Mouse (Mus musculus) urinary bladder, postnatal 14 days (tissue): ENCODE measurements around the gene Ccdc12.

Experiments used
- DNase-seq: peaks from one replicate; pipeline ENCODE4 v3.0.0; 2021; ENCODE audit warnings: low spot score

Gene Ccdc12

DNA sequence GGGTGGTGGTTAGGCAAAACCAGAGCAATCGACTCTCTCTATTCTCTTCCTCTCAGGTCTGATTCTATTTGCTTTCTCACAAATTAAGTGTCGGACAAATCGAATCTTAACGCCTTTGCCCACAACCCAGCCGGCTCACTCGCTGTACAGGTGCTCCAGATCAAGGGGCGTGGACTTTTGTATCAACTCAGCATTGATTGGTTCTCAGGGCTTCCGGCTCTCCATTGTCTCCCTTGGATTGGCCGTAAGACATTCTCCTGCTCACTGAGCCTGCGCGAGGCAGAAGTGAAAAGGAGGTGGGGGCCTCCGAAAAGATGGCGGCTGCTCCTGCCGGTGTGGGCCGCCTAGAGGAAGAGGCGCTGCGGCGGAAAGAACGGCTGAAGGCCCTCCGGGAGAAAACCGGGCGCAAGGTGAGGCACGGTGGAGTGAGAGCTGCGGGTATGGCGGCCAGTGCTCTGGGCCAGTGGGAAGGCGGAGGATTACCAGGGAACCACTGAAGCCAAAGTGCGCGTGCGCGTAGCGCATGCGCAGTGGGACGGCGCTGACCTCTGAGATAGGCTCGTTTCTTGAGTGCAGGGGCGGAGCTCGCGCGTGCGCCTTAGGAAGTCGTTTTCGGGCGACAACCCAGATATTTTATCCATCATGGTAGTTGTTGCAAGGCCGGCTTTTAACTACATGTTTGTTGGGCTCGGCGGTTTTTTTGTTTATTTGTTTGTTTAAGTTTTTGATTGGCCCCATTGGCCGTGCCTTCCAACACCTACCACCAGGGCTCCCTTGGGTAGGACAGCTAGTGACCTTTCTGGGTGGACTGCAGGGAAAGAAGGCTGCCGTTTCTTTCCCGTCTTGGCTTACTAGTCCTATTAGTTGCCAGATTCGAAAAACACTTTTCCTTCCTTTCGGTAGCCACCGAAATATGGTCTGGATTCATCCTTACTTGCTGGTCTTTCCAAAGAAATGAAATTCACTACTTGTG, at the start of gene Ccdc12:
Gene Ccdc12, plus strand, starts transcription at position 255 of the 973 bp plus-strand sequence.
- peak; percentile 93 for DNase-seq

DNA sequence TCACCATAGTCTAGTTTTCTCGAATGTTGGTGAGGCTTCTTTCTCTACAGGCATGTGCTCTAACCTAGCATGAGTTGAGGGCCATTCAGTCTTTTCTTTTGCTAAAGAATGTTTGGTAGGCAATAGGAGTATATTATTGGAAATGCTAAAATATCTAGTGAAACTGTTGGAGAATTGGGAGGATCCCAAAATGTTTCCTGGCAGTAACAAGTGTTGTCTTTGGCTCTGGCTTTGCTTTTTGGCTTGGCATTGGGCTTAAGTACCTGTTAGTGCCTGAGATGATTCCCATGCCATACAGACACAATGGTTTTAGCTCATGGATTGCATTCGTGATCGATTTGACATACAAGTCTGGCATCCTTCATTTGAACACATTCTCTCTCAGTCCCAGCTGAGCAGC, 44.8 kb upstream of the Ccdc12 start:
- no peak for DNase-seq

DNA sequence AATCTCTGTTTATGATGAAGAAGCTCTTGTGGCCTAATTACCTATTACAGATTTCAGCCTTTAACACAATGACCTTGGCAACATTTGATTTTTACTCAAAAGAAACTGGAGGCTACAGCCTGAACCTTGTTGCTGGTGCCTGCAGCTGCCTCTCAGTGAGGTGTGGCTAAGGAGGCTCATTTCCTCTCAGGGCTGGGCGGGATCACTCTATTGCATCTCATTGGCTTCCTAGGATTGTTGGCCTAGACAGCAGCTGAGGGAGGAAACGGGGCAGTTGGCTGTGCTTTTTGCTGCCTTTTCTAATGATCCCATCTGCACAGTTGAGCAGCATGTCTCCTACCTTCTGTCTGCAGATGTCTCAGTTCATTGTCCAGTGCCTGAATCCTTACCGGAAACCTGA, 39.2 kb upstream of the Ccdc12 start:
- DNase-seq = no peak

DNA sequence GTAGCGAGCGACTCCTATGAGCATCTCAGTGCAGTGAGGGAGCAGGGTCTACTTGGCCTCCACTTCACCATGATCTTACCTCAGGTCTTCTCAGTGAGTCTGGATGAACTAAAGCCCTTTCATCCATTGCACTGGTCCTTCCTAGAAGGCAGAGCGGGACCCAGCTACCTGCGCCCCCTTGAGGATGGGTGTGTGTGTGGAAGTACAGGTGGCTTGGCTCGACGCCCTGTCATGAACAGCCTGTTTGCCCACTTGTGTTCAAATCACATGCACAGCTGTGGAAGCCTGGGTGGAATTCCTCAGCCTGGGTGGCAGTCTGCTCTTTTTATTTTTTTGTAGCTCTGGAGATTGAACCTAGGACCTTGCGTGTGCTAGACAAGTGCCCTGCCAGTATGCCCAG, 36.1 kb upstream of the Ccdc12 start:
- DNase-seq = no peak

DNA sequence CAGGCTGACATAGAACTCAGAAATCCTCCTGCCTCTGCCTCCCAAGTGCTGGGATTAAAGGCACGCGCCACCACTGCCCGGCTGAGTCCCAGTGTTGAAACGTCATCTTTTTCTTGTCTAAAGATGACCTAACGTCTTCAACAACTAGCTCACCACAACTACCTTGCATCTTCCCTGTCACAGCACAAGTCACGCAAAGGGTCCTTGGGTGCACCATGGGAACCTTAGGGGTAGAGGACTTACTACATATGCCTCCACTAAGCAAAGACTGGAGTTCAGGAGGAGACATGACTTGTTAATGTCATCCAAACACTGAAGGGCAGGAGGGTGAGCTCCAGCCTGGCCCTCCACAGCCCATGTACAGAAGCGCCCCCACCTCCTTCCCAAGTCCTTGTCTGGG, 35.6 kb upstream of the Ccdc12 start:
- DNase-seq = no peak

DNA sequence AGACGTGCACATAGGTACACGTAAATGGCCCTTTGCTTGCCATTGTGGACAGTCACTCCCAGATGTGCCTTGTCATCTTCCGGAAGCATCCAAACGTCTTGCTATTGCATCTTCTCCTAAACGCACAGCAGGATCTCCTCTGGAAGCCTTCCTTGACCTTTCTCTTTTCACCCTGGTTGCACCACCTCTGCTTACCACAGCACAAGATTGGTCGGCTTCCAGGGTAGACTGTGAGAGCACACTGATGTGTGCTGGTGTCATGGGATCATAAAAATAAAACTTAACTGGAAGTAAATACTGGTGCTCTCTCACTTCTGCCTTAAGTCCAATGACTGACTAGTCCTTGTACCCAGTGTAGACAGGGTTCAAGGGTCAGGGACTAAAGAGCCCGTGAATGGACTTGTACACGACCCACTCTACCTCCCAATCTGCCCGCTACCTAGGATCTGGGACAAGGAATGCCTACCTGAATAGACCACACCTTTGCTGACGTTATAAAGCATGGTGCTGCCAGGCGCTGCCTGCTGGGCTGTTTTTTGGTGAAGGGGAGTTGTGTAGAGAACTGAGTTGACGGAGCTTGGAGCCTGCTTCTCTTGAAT, 33.6 kb upstream of the Ccdc12 start:
- no peak for DNase-seq

DNA sequence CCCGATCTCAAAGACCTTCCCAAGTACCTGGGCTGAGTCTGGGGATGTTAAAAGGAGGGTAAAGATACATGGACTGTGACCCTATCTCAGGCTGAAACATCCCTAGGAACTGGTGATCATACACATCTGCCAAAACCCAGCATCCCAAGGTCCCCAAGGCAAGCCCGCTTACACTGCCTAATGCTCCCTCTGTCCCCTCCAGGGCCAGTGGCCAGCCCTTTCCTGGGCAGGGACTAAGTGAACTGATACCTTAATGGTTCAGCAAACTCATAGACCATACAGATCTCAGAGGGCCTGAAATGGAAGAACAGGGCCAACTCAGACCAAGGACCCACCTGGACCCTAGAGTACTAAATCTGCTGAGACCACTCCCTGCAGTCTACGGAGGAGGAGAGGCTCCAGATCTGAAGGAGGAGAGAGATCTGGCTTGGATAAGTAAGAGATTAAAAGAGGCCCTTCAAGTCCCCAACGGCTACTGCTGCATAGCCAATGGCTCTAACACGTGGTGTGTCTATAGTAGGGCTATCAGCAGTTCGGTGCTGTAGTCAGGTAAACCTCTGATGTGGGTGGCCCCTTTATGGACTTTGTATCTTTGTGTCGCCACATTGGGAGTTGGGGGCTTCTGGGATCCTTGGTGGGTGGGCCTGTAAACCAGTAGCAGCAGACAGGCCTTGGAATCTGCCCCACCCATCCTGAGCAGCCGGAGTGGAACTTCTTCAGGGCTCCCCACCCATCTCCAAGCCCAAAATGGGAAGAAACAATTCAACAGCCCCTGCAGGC, 32.7 kb upstream of the Ccdc12 start:
- DNase-seq = no peak

DNA sequence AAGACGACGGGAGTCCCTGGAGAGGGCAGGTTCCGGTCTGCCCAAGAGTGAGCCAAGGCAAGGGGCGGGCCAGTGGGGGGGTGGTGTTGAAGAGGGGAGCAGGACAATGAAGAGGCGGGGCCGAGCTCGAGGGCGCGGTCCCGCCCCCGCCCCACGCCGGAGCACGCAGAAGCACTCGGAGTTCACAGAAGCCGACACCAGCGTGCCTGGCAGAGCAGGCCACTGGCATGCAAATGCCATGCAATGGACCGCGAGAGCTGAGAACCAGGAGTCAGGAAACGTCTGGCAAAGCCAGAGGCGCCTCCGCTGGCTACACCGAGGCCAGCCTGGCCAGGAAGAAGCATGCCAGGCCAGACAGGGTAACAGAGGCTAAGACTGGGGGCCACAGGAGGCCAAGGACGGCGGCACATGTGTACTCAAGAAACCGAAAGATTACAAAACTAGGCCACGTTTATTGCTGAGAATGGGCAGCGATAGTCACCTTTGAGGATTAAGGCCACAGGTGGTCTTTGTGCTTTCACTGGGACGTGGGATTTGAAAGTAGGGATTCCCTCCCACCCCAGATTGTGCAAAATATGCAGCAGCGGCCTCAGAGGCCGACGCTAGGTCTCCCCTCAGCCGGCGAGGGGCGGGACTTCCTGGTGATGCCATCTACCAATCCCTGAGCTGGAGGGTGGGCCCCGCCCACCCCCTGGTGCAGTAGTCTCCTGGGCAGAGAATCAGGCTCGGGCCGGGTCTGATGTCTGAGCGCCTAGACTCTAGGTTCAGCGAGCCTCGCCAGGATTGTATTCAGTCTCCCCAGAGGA, 31.7 kb upstream of the Ccdc12 start, which contains the start of gene Nradd:
Gene Nradd, minus strand, starts transcription at position 92 of the 806 bp plus-strand sequence.
- peak; percentile 90 for DNase-seq

DNA sequence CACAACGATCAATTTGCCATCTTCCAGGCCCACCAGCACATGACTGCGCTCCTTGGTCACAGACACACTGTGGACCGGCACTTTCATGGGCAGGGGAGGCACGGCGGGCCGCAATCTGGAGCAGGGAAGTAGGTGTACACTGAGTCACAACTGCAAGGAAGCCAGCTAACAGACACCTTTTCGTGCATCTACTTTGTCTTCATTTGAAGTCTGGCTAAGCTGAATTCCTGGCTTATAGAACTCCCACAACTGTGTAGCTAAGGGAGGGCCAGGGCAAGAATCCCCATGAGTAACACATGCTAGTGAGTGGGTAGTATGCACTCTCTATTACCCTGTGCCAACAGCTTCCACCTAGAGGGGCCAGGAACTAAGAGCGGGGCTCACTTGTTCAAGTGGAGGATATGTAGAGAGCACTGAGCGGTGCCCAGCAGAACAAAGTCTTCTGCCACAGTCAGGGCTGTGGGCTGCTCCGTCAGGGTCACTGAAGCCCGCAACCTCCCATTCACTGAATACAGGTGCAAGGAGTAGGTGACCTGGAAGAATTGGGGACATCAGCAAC, 30.9 kb upstream of the Ccdc12 start:
- no peak for DNase-seq

DNA sequence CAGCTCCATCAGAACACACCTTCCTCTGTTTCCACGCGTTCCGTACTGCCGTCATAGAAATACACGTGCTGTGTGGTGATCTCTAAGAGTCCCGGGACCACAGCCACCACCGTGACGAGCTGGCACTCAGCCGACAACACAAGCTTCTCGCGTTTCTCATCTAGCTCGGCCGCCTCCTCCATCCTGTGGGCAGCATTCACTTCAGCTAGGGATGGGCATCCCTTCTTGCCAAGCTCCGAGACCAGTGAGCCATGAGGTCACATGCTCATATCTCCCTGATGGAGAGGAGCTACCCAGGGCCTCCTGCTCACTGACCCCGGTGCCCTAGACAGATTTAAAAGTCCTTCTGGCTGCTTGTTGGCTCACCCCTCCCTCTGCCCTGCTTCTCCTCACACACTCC, 26.1 kb upstream of the Ccdc12 start:
- DNase-seq = no peak

DNA sequence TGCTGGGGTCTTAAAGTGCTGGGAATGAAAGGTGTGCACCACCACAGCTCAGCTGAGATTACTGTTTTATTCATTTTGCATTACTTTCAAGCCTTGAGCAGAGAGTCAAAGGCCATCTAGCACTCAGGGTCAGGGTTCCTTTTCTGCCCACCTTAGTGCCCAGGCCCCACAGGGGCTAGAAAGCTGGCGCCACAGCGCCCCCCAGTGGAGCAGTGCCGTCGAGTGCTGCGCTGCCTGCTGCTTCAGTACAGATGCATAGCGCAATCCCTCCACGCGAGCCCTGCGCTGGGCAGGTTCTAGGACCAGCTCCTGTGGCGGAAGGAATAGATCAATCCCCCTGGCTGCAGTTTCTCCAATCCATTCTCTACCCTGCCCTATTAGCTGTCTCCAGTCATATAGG, 25.1 kb upstream of the Ccdc12 start:
- DNase-seq = peak; percentile 51

DNA sequence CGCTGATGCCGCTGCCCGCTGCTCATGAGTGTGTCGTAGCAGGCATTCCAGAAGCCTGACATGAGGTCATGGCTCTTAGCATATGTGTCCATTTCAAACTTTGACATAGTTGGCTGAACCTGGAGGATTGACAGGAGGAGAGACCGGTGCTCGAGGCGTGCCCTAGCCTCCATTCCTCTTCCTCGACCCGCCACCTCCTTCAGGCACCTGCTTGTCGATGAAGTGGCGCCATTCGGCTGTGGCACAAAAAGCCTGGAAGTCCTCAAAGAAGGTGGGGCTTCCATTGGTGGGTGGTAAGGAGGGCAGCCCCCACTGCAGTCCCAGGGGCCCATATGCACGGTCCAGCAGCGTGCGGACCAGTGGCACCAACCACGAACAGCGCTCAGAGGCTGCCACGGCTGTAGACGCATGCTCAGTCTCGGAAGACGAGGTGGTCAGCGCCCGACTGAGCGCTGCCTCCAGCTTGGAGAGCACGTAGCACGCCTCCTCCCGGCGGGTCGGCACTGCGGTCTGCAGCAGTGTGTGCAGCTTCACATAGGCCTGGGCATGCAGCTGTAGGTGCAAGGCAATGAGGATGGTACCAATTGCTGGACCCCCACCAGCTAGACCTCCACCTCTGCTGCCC, 24.5 kb upstream of the Ccdc12 start:
- DNase-seq = no peak

DNA sequence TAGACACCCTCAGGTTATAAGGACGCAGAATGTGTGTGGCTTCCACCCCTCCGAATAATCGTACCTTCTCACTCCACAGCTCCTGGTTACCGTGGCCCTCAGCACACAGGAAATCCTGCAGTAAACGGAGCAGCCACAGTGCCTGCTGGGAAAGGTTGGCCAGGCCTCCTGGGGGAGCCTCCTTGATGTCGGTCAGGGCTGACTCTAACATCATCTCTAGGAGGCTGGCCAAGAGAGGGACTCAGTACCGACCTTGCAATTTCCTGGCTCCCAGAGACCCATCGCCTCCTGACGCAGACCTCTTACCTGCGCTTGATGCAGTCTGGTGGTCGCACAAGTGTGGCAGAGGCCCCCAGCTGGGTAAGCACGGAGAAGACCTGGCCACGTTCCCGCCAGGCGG, 23.6 kb upstream of the Ccdc12 start:
- DNase-seq = no peak

DNA sequence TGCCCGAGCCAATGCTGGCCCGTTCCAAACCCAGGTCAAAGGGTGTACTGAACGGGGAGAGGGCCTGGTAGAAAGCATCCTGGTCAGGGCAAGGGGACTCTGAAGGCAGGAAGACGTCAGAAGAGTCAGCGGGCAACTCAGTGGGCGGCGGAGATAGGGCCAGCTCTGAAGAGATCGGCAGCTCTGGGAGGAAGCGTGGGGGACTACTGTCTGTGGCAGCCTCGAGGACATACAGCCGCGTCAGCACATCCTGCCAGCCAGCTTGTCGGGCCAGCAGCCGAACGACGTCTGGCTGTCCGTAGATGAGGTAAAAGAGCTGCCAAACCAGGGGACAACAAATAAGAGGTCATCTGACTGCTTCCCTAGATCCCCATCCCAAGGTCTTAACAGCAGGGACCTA, 22.4 kb upstream of the Ccdc12 start:
- DNase-seq = no peak

DNA sequence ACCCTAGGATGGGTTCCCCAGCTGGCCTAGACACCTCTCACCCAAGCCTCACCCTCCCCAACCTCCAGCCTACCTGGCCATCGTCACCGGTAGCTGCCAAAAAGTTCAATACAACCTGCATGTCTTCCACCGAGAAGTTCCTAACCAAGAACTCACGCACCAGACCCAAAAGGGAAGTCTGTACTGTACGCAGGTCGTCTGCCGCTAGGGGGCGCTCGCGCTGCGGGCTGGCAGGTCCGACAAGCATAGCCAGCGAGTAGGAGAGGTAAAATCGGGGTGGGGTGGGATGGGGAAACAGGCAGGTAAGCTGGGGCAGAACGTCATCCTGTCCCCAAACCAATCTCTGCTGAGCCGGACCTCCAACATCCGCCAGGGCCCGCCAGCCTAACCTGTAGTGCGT, 21.1 kb upstream of the Ccdc12 start:
- DNase-seq = peak; percentile 94

DNA sequence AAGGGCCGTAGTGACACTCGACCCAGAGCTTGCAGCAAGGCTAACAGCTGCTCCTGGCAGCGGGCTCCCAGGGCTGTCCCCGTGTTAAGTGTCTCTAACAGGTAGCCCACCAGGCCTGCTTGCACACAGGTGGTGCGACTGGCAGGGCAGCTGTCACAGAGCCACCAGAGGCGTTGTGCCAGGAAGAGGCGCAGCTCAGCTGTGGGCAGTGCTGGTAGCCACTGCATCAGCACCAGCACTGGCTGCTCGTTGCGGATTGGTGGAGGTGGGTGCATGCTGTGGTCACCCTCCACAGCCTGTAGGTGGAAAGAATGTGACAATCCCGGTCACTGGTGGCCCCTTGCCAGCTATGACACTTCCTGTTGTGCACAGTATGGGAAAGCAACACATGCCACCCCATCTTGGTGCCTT, 17.7 kb upstream of the Ccdc12 start:
- DNase-seq = no peak

DNA sequence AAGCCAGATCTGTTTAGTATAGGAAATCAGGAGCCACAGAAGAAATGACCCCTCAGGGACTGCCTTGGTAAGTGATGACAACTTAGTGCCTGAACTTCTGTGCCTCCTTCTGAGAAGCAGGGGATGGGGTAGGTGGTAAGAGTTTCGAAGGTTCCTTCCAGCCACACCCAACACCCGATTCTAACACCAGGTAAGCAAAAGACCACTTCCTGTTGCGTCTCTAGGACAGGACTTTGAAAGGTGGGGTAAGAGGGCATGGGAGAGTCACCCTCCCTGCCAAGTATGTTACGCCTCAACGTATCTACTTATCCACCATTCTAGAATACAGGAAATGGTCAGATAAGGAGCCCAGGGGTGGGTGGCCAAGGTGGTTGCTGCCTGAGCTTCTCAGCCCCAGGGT, 15.3 kb upstream of the Ccdc12 start:
- no peak for DNase-seq

DNA sequence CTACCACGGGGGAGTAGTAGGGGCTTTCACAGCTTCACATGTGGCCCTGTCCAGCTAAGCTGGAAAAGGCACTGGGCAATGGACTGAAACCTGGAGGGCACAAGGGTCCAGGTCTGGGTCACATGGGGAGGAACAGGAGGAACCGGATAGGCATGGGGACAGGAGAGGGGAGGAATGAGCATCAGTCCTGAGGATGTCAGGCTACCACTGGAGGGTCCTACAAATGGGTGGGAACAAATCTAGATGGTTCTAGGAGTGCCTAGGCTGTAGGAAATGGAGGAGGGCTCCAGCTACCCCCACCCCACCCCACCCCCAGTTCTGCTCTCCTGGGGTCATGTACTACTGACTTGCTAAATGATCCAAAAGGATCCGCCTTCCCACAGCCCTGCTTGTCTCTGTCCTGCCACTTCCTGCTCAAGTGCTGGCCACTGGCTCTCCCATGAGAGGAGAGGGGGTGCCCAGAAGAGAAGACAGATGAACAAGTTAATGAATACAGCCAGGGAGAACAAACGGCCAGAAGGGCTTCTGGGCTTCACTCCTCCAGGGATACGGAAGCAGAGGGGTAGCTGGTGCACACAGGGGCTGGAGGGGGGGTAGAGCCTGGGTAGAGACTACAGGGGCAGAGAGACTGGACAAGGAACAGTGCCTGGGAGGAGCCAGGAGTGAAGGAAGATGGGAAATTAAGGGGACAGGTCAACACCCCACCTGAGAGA, 13.3 kb upstream of the Ccdc12 start:
- no peak for DNase-seq

DNA sequence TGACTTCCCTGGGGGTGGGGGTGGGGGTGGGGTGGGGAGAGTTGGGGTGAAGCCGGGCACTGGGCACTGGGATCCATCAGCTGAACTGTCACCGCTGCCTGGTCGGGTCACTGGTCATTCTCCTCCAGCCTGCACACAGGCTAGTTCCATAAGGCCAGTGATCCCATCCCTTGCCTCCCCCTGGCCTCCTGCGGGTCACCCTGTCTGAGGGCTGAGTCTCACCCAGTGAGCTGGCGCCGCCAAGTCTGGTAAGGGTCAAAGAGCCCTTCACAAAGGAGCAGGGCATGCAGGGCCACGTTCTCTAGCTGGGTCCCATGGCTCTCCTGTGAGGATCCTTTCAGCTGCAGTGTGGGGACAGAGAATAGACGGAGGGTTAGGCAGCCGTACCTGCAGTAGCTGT, 12.5 kb upstream of the Ccdc12 start:
- no peak for DNase-seq

DNA sequence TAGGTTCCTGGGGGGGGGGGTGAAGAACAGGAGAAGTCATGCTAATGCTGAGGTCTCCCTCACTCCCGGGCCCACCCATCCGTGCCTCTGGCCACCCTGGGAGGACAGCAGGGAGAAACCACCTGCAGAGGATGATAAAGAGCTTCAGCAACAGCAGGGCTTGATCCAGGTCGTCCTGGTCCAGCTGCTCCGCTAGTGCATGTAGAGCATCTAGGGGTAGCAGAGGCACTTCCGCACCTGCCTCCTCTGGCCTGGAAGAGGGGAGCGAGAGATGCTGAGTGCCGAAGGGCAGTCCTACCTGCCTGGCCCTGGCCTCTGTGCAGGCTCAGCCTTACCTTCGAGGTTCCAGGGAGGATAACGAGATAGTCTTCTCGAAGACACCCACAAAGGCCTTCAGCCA, 12.0 kb upstream of the Ccdc12 start:
- DNase-seq = no peak
